Mouse (Mus musculus): ENCODE measurements around the gene Adk.

Gene Adk

DNA sequence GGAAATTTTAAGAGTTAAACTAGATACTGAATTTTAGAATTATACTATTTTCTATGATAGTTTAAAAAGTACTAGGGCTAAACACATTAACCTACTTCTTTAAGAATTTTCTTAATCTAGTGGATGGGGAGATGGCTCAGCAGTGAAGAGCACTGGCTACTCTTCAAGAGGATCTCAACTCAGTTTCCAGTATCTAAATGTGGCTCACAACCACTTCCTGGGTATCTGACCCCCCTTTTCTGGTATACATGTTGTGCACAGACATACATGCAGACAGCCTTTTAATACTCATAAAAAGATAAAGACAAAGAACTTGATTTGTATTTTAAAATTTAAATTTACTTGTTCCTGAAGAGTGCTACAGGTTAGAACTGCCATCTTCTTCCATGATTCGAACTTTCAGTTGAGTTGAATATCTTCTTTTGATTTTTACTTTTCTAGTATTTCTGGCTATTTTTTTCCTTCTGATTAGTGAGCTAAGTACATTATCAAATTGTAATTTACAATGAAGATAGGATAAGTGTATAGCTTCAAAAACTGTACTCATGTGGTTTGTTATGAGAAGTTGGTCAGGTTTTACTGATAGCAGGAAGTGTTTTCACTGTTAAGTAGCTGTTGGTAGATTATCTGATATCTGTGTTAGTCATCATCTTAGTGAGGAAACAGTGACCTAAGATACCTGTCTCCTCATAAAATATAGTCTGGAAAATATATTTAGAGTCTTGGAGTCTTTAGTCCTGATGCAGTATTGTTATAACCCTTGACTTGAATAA lies 121.8 kb downstream of the Adk start:
- no peak for DNase-seq

DNA sequence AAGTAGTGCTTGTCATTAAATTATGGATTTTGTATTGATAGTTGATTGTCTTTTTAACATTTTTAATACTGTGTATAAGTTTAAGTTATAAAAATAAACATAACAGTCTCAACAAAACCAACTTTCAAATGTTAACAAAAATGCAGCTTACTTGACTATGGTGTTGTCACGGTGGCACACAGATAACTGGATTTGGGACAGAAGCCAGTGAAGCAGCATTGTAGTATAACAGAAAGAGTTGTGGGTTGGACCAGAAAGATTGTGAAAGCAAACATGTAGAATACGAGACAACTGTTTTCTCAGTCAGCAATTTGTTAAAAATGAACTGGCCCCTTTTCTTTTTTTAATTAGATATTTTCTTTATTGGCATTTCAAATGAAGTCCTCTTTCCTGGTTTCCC lies 122.4 kb downstream of the Adk start:
- DNase-seq = no peak

DNA sequence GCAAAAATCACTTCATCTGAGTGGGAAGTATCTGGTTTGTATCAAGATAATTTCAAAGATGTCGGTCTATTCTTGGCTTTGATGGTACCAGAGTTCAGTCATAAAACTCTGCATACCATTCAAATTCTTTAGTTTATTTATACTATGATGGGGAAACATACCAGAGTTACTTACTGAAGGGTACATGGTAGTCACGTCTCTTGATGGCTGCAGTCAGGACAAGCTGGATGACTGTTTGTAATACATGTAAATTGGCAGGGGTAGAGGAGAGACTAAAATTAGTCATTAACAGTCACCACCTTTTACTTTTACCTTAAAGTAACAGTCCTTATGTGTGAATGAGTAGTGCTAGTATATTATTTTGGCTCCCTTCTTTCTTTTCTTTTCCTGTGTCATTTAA lies 125.4 kb downstream of the Adk start:
- no peak for DNase-seq

DNA sequence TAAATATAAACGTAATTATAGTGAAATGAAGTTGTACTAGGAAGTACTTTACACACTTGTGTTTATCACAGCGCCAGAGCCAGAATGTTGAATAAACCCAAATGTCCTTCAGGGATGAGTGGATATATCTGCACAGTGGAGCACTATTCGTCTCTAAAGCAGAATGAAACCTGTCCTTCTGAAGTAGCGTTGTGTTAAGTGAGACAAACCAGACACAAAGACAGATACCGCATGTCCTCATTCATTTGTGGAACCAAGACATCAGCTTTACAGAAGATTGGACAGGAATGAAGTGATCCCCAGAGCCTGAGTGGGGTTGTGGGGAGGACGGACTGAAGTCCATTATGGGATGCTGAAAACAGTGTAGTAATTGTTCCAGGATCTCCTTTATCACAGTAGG lies 126.0 kb downstream of the Adk start:
- no peak for DNase-seq

DNA sequence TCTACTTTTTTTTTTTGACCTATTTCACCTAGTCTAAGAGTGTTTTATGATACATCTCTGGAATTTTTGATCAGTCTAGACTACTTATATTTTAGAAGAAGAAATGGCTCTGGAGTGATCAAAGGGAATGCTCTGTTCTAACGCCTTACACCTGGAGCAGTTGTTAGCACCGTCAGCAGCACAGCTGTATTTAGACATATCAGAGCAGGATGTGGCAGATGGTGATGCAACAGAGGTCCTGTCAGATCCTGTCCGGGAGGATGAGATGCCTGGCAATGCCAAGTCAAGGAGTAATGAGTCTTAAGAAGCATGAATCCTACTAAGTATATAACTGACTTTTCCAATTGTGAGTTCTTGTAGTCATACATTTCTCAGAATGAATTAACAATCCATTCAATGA lies 128.7 kb downstream of the Adk start:
- DNase-seq = no peak

DNA sequence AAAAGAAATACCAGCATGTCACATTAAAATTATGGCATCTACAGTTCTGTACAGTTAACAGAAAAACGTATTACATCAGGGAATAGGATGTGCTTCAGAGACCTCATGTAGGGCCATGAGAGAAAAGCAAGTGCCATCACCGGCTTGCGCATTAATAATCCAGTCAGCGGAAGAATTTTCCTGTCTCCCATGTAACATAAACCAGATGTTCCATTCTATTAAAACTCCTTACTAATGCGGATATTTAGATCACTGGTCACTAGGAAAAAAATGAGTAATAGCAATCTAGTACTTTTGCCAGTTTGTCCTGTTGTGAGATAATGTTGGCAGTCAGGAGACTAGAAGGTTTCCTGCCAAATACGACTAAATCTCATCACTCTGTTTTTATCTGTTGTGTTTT lies 139.6 kb downstream of the Adk start:
- DNase-seq = no peak

DNA sequence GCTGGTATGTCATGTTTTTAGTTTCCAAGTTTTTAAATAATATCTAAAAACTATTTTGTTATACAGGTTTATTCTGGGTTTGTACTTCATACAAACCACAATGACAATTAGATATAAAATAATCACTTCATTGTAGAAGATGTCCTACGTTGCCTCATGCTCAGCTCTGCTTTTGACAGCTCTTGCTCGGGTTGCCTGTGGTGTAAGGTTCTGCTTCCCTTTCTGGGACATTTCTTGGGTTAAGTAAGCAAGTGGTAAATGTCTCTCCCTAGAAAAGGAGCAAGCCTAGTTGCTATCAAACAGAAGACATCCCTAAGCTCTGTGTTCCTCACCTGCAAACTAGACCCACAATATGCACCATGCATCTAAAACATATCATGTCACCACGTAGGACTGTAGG lies 140.4 kb downstream of the Adk start:
- no peak for DNase-seq

DNA sequence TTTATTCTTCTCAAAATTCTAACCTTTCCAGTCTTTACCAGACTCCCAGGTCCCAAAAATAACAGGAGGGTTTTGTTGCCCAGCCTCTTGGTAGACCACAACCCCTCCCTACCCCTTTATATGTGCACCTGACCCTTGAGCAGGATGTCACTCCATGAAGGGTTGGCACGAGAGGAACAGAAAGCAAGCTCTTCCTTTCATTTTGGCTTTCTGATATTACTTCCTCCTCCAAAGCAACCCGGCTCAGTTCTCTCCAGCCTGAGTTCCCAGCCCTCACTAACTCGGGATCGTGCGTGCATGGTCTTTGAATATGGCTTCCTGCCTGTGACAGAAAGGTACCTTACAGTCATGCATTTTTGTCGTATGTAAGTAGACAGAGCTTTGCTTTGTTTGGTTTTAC lies 142.0 kb downstream of the Adk start:
- no peak for DNase-seq

DNA sequence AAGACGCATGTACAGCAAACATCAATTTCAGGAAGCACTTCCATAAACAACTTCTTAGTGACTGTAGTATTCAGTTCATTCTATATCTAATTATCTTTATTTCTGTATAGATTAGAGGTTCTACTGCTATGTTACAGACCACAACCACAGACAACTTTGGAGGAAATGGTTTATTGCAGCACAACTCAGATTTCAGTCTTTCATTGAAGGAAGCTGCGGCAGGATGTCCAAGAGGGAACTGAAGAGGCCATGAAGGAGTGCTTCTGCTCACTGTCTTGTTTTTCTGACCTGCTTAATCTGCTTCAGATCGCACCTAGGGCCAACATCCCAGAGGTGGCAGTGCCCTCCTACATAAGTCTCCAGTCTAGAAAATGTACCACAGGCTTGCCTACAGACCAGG lies 148.5 kb downstream of the Adk start:
- DNase-seq = no peak

DNA sequence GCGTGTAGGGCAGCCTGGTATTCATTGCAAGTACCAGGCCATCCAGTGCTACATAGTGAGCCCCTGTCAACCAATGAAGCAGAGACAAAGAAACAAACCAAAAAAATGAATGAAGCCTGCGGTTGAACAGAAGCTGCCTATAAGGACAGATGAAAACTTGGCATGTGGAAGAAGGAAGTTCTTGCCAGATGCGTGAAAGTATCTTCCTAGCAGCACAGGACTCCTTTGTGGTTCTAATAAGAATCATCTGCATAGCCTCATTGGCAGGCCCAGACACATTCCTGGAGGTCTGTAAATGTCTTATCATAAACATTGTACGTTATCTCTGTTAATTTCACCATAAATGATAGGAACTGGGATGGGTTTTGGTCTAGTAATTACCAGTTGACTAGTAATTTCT lies 154.1 kb downstream of the Adk start:
- DNase-seq = no peak

DNA sequence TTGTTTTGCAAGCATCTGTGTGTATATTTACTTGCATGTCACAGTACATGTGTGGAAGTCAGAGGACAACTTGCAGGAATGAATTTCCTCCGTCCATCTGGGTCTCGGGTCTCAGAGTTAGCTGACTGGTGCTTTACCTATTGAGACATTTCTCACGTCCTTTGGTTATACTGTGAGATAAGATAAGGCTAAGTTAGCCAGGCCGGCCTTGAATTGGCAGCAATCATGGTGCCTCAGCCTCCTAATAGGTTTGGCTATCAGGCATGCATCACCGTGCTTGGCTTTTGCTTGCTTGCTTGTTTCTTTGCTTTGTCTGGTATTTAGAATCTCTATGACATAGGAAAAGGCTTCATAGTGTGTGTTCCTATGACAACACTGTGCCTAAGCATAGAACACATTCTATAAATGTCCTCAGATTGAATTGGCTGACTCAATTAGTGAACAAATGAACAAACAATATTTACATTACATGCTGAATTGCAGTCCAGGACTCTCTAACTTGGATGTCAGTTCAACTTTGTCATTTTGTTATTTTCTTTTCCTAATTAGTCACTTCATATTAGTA lies 169.3 kb downstream of the Adk start:
- no peak for DNase-seq

DNA sequence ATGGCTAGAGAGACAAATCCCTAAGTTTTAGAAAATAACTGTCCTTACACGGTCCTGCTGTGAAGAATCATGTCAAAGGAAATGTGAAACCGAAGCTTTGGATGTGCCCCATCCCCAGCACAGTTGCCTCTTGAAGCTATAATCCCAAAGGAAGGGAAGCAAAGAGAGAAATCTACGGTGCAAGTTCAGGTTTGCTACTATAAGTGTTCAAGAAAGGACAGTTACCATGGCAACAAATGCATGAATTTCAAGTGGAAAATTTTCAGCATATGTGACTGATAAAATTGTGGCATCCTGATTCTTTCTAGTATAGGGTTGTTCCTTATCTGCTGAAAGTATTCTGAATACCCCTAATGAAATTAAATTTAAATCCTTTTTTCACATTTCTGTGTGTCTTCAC lies 169.8 kb downstream of the Adk start:
- DNase-seq = no peak

DNA sequence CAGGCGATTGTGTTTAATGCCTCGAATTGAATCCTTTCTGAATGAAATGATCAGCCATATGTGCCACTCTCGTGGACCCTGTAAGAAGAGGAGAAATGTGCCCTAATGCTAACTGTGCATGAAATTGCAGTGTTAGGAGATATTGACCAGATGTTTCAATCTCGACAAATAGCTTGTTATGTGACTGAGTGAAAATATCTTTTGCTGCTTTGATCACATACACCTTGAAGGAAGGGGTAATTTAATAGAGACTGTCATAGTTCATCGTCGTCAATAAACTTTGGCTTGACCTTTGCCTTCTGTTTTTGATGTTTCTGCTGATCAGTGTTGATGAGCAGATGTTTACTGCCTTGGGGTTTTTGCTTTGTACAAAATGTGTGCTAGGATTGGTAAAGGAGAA lies 171.1 kb downstream of the Adk start:
- DNase-seq = no peak

DNA sequence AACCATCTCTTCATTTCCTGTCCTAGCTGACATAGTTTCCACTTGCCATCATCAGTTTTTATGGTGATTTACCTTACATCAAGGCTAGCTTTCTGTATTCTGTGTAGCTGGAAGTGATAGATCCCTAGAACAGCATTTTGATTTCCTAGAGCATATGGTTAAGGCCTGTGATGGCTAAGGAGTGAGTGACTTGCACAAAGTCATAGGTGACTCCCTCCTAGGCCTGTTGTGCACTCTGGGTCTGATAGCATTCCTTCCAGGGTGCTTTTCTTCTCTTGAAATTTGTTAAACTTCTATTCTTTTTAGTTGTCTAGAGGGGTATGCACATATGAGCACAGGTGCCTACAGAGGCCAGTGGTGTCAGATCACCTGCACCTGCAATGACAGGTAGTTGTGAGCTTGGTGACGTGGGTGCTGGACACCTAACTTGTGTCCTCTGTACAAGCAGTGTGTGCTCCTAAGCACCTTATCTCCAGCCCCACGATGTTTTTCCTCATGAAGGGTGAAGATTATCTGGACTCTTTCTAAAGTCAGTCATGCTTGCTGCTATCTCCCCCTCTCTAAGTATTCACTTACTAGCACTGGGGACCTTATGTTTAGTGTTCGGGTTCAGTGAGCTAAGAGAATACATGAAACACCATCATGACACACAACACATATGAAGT lies 171.7 kb downstream of the Adk start:
- DNase-seq = no peak

DNA sequence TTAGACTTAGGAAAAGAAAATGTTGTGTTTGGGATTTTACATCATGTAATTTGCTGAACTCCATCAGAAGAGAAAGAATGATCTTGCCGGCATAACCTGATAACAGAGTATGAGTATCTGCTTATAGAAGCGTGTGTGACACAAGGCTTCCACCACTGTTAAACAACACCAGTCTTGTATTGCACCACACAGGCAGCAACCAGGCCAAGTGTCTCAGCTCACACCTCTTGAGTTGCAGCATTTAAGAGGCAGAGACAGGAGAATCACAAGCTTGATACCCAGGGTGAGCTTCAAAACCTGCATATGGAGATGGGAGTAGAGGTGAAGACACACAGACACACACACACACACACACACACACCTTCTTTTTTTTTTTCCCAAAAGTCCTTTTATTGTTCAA lies 184.7 kb downstream of the Adk start:
- no peak for DNase-seq

DNA sequence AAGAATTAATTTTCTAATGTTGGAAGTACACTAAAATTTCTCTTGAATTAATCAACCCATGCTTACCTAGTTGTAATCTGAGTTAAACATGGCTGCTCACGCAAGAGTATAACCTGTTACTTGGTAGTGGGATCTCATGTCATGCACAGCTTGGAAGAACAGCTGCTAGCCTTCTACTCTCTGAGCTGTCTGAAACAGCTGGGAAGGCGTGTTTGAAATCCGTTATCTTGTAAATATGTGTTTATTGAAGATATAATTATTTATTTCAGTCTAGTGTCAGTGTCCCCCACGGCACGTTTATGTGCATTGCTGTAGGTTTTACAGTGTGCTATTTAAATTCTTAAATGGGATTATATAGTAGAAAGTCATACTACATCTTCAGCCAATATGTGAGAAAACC lies 188.7 kb downstream of the Adk start:
- DNase-seq = no peak

DNA sequence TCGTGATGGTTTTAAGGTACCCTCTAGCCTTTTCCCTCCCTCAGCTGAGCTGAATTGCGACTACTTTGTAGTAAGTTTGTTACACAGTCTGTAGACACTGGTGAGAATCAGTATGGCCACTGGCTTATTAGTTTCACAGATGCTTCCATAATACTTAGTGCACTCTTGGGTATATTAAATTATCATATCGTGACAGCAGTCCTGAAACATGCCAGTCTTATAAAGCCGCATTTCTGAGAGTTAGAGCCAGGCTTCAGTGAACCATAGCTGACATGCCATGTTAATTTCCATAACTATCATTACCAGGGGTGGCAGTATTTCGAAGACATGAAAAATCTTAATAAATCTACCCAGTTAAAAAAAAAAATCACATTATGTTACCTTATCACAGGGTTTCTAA lies 199.0 kb downstream of the Adk start:
- no peak for DNase-seq

DNA sequence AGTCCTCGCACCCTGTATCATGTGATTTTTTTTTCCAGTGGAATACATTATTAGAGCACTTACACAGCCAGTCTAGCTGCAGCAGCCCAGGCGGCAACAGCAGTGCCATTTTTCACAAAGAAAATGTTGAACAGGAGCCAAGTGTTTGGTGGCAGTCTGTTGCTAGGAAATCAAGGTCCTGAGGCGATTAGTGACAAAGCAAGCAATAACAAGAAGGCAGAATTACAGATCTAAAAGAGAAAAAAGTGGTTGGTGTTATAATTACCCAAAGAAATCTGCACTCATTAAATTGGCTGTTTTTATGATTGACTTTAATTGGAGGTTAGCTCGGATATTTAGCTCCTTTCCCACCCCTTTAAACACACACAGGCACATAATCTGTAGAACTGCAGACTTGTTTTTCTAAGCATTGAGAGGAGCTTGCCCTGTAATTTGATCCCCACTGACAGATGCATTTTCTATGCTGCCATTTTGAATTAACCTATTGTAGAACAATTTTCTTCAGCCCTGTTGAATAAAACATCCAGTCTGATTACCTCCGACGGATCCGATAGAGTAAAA lies 200.0 kb downstream of the Adk start:
- no peak for DNase-seq

DNA sequence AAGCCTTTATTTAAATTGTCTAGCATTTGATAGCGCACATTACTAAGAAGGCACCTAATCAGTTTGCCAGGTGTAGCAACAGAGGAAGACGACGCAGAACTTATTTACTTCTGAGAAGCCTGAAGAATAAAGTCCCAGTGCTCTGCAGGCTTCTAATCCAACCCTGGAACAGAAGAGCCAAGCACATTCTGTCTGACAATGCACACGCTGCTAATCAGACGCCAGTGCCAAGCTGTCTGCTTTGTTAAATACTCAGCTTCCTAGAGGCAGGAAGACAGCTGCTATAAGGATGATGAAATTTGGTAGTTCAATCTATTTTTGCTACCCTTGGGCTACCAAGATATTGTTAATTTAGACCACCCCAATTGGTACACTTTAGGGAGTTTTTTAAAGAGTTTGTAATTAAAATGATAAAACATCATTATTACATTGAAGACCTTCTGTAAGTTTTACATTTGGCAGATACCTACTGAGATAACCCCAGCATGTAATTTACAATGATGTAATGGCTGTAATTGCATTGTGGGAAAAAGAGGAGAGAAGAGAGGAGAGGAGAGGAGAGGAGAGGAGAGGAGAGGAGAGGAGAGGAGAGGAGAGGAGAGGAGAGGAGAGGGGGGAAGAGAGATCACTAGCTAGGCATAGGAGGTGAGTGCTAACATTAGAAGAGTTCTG lies 201.1 kb downstream of the Adk start:
- DNase-seq = no peak

DNA sequence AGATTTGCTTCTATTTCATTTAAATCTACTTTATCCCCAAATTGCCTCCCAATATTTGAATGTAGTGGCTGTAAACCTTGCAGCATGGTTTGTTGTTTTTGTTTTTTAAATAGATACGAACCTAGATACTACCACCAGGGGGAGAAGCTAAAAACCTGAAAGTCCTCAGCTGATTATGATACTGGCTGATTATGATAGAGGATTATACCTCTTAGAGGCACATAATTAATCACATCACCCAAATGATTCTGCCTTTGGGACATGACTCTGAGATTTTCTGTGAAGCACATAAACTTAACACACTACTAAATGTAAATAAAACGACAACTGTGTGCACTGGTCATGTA lies 201.6 kb downstream of the Adk start:
- no peak for DNase-seq

DNA sequence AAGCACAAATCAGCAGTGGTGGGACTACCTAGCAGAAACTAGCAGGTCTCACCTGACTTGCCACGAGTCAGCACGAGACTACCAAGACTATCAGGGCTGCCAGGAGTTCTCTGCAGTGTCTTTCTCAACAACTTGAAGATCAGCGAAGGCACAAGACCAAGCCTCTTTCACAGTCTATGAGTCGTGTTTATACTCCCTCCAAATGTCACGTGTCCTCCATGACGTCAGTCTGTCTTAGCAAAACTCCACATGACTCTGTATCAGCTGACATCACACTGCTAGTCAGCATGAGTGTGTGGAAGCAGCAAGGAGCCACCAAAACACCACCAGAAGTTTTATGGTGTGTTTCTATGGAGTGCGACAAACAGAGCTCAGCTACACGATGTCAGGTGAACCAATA lies 215.9 kb downstream of the Adk start:
- DNase-seq = no peak

DNA sequence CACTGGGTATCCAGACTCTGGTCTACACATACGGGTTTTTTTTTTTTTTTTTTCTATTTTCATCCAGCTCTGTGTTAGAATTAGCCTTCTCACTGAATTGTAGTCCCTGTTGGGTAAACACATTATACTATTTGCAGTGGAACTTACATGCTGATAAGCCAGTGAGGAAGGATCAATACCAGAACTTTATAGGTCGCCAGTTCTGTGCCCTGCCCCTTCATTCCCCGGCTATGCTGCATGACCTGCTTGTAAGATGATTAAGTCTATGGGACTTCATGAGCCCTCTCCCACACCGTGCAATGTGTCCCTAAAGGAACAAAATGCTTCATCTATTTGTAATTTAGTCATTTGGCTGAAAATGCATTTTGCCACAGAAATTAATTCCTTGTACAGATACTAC lies 219.1 kb downstream of the Adk start:
- DNase-seq = no peak

DNA sequence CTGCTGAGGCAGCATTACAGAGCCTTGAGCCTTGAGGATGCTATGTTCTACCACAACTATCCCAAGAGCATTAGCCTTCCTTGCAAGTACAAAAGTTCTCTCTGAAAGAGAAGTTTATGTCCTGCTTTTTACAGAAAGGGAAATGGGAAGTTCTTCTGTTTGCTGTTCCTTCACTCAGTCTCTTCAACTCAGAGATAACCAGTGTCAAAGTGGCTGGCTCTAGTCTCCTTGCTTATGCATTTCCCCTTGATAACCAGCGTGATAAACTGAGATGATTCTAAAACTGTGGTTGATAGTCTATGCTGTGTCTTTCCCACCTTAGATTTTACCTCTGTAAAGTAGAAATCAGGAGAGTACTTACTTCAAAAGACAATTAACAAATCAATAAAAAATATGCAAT lies 223.4 kb downstream of the Adk start:
- no peak for DNase-seq

DNA sequence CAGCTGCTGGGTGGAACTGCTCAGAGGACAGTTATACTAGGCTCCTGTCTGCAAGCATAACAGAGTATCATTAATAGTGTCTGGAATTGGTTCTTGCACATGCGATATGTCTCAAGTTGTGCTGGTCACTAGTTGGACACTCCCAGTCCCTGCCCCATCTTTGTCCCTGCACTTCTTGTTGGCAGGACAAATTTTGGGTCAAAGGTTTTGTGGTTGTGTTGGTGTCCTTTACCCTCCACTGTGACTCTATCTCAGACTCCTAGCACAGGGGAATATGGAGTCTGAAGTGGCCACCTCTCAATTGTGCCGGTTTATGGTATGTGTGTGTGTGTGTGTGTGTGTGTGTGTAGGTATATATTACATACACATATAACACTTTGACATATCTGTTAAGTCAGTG lies 225.9 kb downstream of the Adk start:
- DNase-seq = no peak

All from spleen, adult 18-20 months (tissue).